Mouse (Mus musculus): ENCODE measurements around the gene Zscan21. TPM values are rescaled to one million over a fixed set of nuclear protein-coding genes. Genes with fewer than 3 reads are reported as not detected.

The Zscan21 gene
- polyA plus RNA-seq, 1 experiment from 2014 or later: 122 TPM

DNA sequence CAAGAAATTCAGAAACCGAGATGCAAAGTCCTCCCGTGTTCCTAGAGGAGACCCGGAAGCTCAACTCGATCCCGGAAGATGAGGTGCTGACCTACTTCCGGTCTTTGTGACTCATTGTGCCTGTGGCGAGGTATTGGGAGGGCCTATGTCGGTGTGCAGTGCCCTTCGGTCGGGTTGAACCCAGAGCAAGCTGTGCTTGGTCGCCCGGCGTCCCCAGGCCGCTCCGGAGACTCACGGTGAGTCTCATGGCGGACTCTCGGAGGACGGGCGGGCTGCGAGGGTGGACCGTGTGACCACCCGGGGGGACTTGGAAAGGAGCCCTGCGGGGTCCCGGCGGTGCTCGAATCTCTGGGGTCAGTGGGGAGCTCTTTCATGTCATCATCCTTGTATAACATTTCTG, 31.7 kb upstream of the Zscan21 start, which contains the start of gene Zkscan1:
Gene Zkscan1 (plus strand): TSS at position 89 of the 400 bp plus-strand sequence.
- peak within 1 kb of the TSS; percentile 60 for H3K4me2 ChIP-seq
- no peaks in the 10 kb centered on the region for H3K36me3 ChIP-seq (ENCODE audit: control insufficient read depth, insufficient read depth, low read length)
- peak within 1 kb of the TSS; percentile 96 for H3K4me3 ChIP-seq (ENCODE audit: low read depth, low read length)
- peak within 1 kb of the TSS; percentile 71; the same call in 1 of the 2 replicates for H3K27ac ChIP-seq (ENCODE audit: low read depth, low read length)
- ATAC-seq (ENCODE audit: low FRiP score): peak; percentile 96
- H3K9ac ChIP-seq (ENCODE audit: low read length): peak within 1 kb of the TSS; percentile 99
- DNase-seq (ENCODE audit: low spot score, missing footprints): peak; percentile 97
- H3K27me3 ChIP-seq (ENCODE audit: control insufficient read depth, insufficient read depth, low read length): no peaks in the 10 kb centered on the region
- WGBS: 1% methylated on average over 27 of the region's 27 CpGs
- H3K4me1 ChIP-seq (ENCODE audit: control insufficient read depth, insufficient read depth, low read length): no peaks in the 10 kb centered on the region
- no peaks in the 10 kb centered on the region for H3K9me3 ChIP-seq (ENCODE audit: control insufficient read depth, low read length)

DNA sequence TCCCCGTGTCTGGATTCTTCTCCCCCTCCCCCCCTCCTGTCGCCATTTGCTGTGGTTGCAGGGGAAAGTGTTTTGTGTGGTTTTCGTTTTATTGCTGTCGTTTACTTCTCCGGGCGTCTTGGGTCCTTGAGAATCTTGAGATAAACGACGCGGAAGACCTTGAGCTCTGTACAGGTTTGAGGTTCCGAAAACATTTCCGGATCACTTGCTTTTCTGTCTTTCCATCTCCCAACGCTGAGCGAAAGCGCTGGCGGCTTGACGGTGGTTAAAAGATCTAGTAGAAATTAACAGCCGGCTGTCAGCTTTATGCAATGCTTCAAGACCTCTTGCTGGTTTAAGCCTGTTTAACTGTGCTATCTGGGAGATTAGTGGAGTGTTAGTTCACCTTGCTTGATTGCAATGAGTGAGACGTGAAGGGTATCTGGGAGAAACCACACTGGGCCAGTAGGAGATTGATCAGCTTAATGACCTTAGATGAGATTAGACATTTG, 31.2 kb upstream of the Zscan21 start:
- peak; percentile 90 for DNase-seq (ENCODE audit: low spot score, missing footprints)
- Histone ChIP-seq H3K4me2 (peak overlapping the region; percentile 60), H3K9ac (ENCODE audit: low read length) (peak overlapping the region; percentile 99), H3K27me3 (ENCODE audit: control insufficient read depth, insufficient read depth, low read length) (no peaks in the 10 kb centered on the region), H3K9me3 (ENCODE audit: control insufficient read depth, low read length) (no peaks in the 10 kb centered on the region), H3K4me3 (ENCODE audit: low read depth, low read length) (peak overlapping the region; percentile 96), H3K4me1 (ENCODE audit: control insufficient read depth, insufficient read depth, low read length) (no peaks in the 10 kb centered on the region), H3K27ac (ENCODE audit: low read depth, low read length) (peak overlapping the region; percentile 71; the same call in 1 of the 2 replicates), H3K36me3 (ENCODE audit: control insufficient read depth, insufficient read depth, low read length) (no peaks in the 10 kb centered on the region)
- WGBS: under 1% methylated on average over 18 of the region's 18 CpGs
- peak; percentile 6 for ATAC-seq (ENCODE audit: low FRiP score)

- Histone ChIP-seq H3K9me3 (ENCODE audit: control insufficient read depth, low read length) (no peaks in the 10 kb centered on the region), H3K4me3 (ENCODE audit: low read depth, low read length) (no peak overlapping the region), H3K27me3 (ENCODE audit: control insufficient read depth, insufficient read depth, low read length) (no peaks in the 10 kb centered on the region), H3K27ac (ENCODE audit: low read depth, low read length) (no peak overlapping the region), H3K4me2 (peak overlapping the region; percentile 60; the same call in 1 of the 2 replicates), H3K36me3 (ENCODE audit: control insufficient read depth, insufficient read depth, low read length) (no peaks in the 10 kb centered on the region), H3K9ac (ENCODE audit: low read length) (no peak overlapping the region), H3K4me1 (ENCODE audit: control insufficient read depth, insufficient read depth, low read length) (no peaks in the 10 kb centered on the region)
- DNase-seq (ENCODE audit: low spot score, missing footprints): peak; percentile 65
- ATAC-seq (ENCODE audit: low FRiP score): no peak
- WGBS: 84% methylated on average over 3 of the region's 3 CpGs
Measured at GRCm38 (mm10) chr5:138086842-138087241, 29.9 kb upstream of the Zscan21 start.

DNA sequence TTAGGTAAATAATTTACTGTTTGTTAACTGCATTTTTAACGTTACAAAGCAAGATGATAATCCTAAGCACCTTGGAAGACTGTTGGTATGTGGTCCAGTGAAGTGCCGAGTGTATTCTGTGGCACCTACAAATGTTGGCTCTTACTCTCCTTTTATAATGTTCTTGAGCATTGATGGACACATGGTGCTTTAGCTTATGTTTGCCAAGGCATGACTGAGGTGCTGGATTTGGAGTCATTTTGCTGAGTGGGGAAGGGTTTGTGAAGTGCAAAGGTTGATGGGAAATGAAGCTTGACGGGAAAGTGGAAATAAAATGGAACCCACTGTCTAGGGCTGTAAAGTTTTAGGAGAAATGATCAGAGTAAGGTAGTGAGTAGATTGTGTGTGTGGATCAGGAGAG, 28.3 kb upstream of the Zscan21 start:
- Histone ChIP-seq H3K27me3 (ENCODE audit: control insufficient read depth, insufficient read depth, low read length) (no peaks in the 10 kb centered on the region), H3K36me3 (ENCODE audit: control insufficient read depth, insufficient read depth, low read length) (peaks cover 4% of the 10 kb centered on the region; the same call in 1 of the 2 replicates), H3K4me2 (no peak overlapping the region), H3K9me3 (ENCODE audit: control insufficient read depth, low read length) (no peaks in the 10 kb centered on the region), H3K4me3 (ENCODE audit: low read depth, low read length) (no peak overlapping the region), H3K4me1 (ENCODE audit: control insufficient read depth, insufficient read depth, low read length) (no peaks in the 10 kb centered on the region), H3K27ac (ENCODE audit: low read depth, low read length) (no peak overlapping the region), H3K9ac (ENCODE audit: low read length) (no peak overlapping the region)
- no peak for ATAC-seq (ENCODE audit: low FRiP score)
- WGBS: 91% methylated on average over 3 of the region's 3 CpGs
- DNase-seq (ENCODE audit: low spot score, missing footprints): no peak

GRCm38 (mm10) chr5:138089108-138089551, 27.6 kb upstream of the Zscan21 start:
- no peak overlapping the region for H3K4me2 ChIP-seq
- no peak overlapping the region for H3K27ac ChIP-seq (ENCODE audit: low read depth, low read length)
- H3K4me3 ChIP-seq (ENCODE audit: low read depth, low read length): no peak overlapping the region
- peaks cover 7% of the 10 kb centered on the region; the same call in 1 of the 2 replicates for H3K36me3 ChIP-seq (ENCODE audit: control insufficient read depth, insufficient read depth, low read length)
- H3K4me1 ChIP-seq (ENCODE audit: control insufficient read depth, insufficient read depth, low read length): no peaks in the 10 kb centered on the region
- DNase-seq (ENCODE audit: low spot score, missing footprints) (peak; percentile 61), ATAC-seq (ENCODE audit: low FRiP score) (no peak)
- 92% methylated on average over 6 of the region's 6 CpGs for WGBS
- H3K27me3 ChIP-seq (ENCODE audit: control insufficient read depth, insufficient read depth, low read length): no peaks in the 10 kb centered on the region
- no peak overlapping the region for H3K9ac ChIP-seq (ENCODE audit: low read length)
- H3K9me3 ChIP-seq (ENCODE audit: control insufficient read depth, low read length): no peaks in the 10 kb centered on the region

- no peaks in the 10 kb centered on the region for H3K4me1 ChIP-seq (ENCODE audit: control insufficient read depth, insufficient read depth, low read length)
- H3K4me2 ChIP-seq: no peak overlapping the region
- H3K36me3 ChIP-seq (ENCODE audit: control insufficient read depth, insufficient read depth, low read length): peaks cover 12% of the 10 kb centered on the region; the same call in 1 of the 2 replicates
- H3K4me3 ChIP-seq (ENCODE audit: low read depth, low read length): no peak overlapping the region
- ATAC-seq (ENCODE audit: low FRiP score) (no peak), DNase-seq (ENCODE audit: low spot score, missing footprints) (peak; percentile 74)
- 84% methylated on average over 3 of the region's 3 CpGs for WGBS
- no peaks in the 10 kb centered on the region for H3K9me3 ChIP-seq (ENCODE audit: control insufficient read depth, low read length)
- no peak overlapping the region for H3K27ac ChIP-seq (ENCODE audit: low read depth, low read length)
- H3K9ac ChIP-seq (ENCODE audit: low read length): no peak overlapping the region
- no peaks in the 10 kb centered on the region for H3K27me3 ChIP-seq (ENCODE audit: control insufficient read depth, insufficient read depth, low read length)
Measured at GRCm38 (mm10) chr5:138090271-138090670, 26.4 kb upstream of the Zscan21 start.

- Histone ChIP-seq H3K9ac (ENCODE audit: low read length) (no peak overlapping the region), H3K4me3 (ENCODE audit: low read depth, low read length) (no peak overlapping the region), H3K4me1 (ENCODE audit: control insufficient read depth, insufficient read depth, low read length) (no peaks in the 10 kb centered on the region), H3K4me2 (no peak overlapping the region), H3K27me3 (ENCODE audit: control insufficient read depth, insufficient read depth, low read length) (no peaks in the 10 kb centered on the region), H3K27ac (ENCODE audit: low read depth, low read length) (no peak overlapping the region), H3K9me3 (ENCODE audit: control insufficient read depth, low read length) (no peaks in the 10 kb centered on the region), H3K36me3 (ENCODE audit: control insufficient read depth, insufficient read depth, low read length) (peaks cover 15% of the 10 kb centered on the region)
- ATAC-seq (ENCODE audit: low FRiP score): no peak
- no peak for DNase-seq (ENCODE audit: low spot score, missing footprints)
- 95% methylated on average over 5 of the region's 5 CpGs for WGBS
Measured at GRCm38 (mm10) chr5:138090737-138091136, 26.0 kb upstream of the Zscan21 start.

- no peaks in the 10 kb centered on the region for H3K4me1 ChIP-seq (ENCODE audit: control insufficient read depth, insufficient read depth, low read length)
- no peaks in the 10 kb centered on the region for H3K9me3 ChIP-seq (ENCODE audit: control insufficient read depth, low read length)
- no peak overlapping the region for H3K4me3 ChIP-seq (ENCODE audit: low read depth, low read length)
- no peak overlapping the region for H3K4me2 ChIP-seq
- no peak overlapping the region for H3K27ac ChIP-seq (ENCODE audit: low read depth, low read length)
- DNase-seq (ENCODE audit: low spot score, missing footprints): no peak
- no peaks in the 10 kb centered on the region for H3K27me3 ChIP-seq (ENCODE audit: control insufficient read depth, insufficient read depth, low read length)
- H3K36me3 ChIP-seq (ENCODE audit: control insufficient read depth, insufficient read depth, low read length): peaks cover 26% of the 10 kb centered on the region
- WGBS: 94% methylated on average over 4 of the region's 4 CpGs
- ATAC-seq (ENCODE audit: low FRiP score): no peak
- H3K9ac ChIP-seq (ENCODE audit: low read length): no peak overlapping the region
Measured at GRCm38 (mm10) chr5:138092771-138093170, 23.9 kb upstream of the Zscan21 start.

GRCm38 (mm10) chr5:138094474-138094873, 22.2 kb upstream of the Zscan21 start:
- Histone ChIP-seq H3K27me3 (ENCODE audit: control insufficient read depth, insufficient read depth, low read length) (no peaks in the 10 kb centered on the region), H3K4me2 (no peak overlapping the region), H3K4me1 (ENCODE audit: control insufficient read depth, insufficient read depth, low read length) (no peaks in the 10 kb centered on the region), H3K36me3 (ENCODE audit: control insufficient read depth, insufficient read depth, low read length) (peaks cover 41% of the 10 kb centered on the region), H3K4me3 (ENCODE audit: low read depth, low read length) (no peak overlapping the region), H3K27ac (ENCODE audit: low read depth, low read length) (no peak overlapping the region), H3K9ac (ENCODE audit: low read length) (no peak overlapping the region), H3K9me3 (ENCODE audit: control insufficient read depth, low read length) (no peaks in the 10 kb centered on the region)
- WGBS: 95% methylated on average over 6 of the region's 6 CpGs
- no peak for ATAC-seq (ENCODE audit: low FRiP score)
- DNase-seq (ENCODE audit: low spot score, missing footprints): peak; percentile 65
